Mouse (Mus musculus) C2C12 (cell line): ENCODE results near the gene Gm21830. TPM values are rescaled to one million over a fixed set of nuclear protein-coding genes. Genes with fewer than 3 reads are reported as not detected.
"Not testable (repeated sequence)": the region's sequence is repeated elsewhere in the genome, so short reads cannot be mapped to it uniquely, and the experiment has no call there.

Experiments
- H3K27me3 ChIP-seq: one replicate; pipeline ENCODE4 v1.6.1; 2011; ENCODE audit not compliant: control insufficient read depth, insufficient read depth, insufficient read length
- H3K36me3 ChIP-seq: one replicate; pipeline ENCODE4 v1.6.1; 2011; ENCODE audit not compliant: control insufficient read depth, insufficient read depth
- H3K4me3 ChIP-seq: one replicate; pipeline ENCODE4 v1.5.1; 2011; ENCODE audit warnings: mild to moderate bottlenecking, control low read depth; ENCODE audit not compliant: poor library complexity, insufficient read depth, severe bottlenecking
- H3K79me2 ChIP-seq: one replicate; pipeline ENCODE4 v1.6.1; 2011; ENCODE audit not compliant: control insufficient read depth, insufficient read depth
- H3K79me3 ChIP-seq: one replicate; pipeline ENCODE4 v1.6.1; 2011; ENCODE audit warnings: low read depth, control low read depth
- H3ac ChIP-seq: one replicate; pipeline ENCODE3; 2011; ENCODE audit warnings: low read depth; ENCODE audit not compliant: control insufficient read depth, insufficient read length
- CEBPB ChIP-seq: IDR thresholded peaks from one replicate; pipeline ENCODE4 v1.6.1; 2011; ENCODE audit warnings: low read depth, mild to moderate bottlenecking, control low read depth, moderate library complexity
- CTCF ChIP-seq: IDR thresholded peaks from one replicate; pipeline ENCODE4 v1.5.1; 2011; ENCODE audit not compliant: control insufficient read depth, insufficient read depth, insufficient read length
- FOSL1 ChIP-seq: IDR thresholded peaks from one replicate; pipeline ENCODE4 v1.8.0; 2011; ENCODE audit warnings: mild to moderate bottlenecking, low read length; ENCODE audit not compliant: poor library complexity, insufficient read depth, severe bottlenecking
- MAX ChIP-seq: IDR thresholded peaks from one replicate; pipeline ENCODE4 v1.6.1; 2011; ENCODE audit warnings: mild to moderate bottlenecking, control low read depth
- MYOD1 ChIP-seq: IDR thresholded peaks from one replicate; pipeline ENCODE4 v1.6.1; 2011; ENCODE audit warnings: low read depth; ENCODE audit not compliant: control insufficient read depth, insufficient read length
- MYOG ChIP-seq: IDR thresholded peaks from one replicate; pipeline ENCODE4 v1.6.1; 2011; ENCODE audit not compliant: control insufficient read depth, insufficient read length; ENCODE audit errors: extremely low read depth
- USF1 ChIP-seq: IDR thresholded peaks from one replicate; pipeline ENCODE4 v1.6.1; 2011; ENCODE audit warnings: low read depth, mild to moderate bottlenecking, control low read depth, moderate library complexity
- long read RNA-seq, 2 experiments: library from polyadenylated mRNA; unstranded; transcript quantifications; one replicate each; pipeline ENCODE4 v2.0.0; 2019 to 2020
- polyA plus RNA-seq: library from polyadenylated mRNA; unstranded; fragments of >200 nt; fragmentation: generic; extraction: Trizol; gene quantifications from one replicate; pipeline ENCODE4 v1.2.1, GENCODE M21; 2012; ENCODE audit warnings: missing spikeins

Gm21830 gene
- polyA plus RNA-seq, result not detected
- long read RNA-seq, experiment 1, result 0 reads
- long read RNA-seq, experiment 2, result 0 reads

DNA sequence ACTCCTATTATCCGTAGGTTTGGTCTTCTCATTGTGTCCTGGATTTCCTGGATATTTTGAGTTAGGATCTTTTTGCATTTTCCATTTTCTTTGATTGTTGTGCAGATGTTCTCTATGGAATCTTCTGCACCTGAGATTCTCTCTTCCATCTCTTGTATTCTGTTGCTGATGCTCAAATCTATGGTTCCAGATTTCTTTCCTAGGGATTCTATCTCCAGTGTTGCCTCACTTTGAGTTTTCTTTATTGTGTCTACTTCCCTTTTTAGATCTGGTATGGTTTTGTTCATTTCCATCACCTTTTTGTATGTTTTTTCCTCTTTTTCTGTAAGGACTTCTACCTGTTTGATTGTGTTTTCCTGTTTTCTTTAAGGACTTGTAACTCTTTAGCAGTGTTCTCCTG is at the start of gene Gm21830:
TSS of gene Gm21830 (plus strand) at position 301 of the 400 bp plus-strand sequence.
- not testable (repeated sequence) for H3K79me2 ChIP-seq, H3K4me3 ChIP-seq, H3K79me3 ChIP-seq, H3K27me3 ChIP-seq, H3ac ChIP-seq, H3K36me3 ChIP-seq

DNA sequence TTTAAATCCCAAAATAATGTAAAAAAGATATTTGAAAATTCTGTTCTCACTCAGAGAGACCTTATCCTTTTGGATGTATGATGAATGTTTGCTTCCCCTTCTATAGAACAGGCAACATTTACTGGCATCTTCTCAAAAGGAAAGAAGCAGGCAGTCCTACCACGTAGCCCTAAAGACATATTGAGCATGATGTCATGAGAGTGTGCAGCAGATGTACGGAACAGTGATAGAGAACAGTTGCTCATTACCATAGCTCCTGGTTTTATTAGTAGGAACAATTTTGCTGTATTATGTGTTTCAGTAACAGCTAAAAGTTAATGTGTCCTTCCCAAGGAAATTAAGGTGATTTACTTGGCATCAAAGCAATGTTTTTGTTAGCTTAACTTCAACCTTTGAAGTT is 49.0 kb upstream of the Gm21830 start:
- TF ChIP-seq FOSL1 (no peak), MAX (no peak), MYOG (no peak), USF1 (no peak), MYOD1 (no peak), CTCF (no peak), CEBPB (no peak)
- Histone ChIP-seq H3K27me3 (no peaks in the 10 kb centered on the region), H3ac (no peak overlapping the region), H3K36me3 (no peaks in the 10 kb centered on the region), H3K4me3 (no peak overlapping the region), H3K79me2 (no peaks in the 10 kb centered on the region), H3K79me3 (no peaks in the 10 kb centered on the region)

DNA sequence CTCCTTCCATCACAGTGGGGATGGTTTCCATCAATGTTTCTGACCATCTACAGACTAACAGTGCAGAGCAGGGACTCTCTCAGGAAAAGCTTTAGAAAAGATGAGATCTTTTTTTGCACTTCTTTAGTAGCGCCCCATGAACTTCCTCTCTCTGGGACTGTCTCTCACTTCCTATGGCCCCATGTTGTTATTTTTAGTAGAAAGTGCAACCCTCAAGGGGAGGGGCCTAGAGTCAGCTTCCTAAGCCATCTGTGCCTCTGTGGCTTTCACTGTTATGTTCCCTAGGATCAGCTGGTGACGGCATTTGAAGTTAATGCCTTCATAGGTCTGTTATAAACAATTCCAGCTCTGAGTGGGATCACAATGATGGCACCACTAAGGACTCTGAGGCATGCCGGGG is 35.0 kb upstream of the Gm21830 start:
- no peak overlapping the region for H3K4me3 ChIP-seq
- H3K27me3 ChIP-seq, result no peaks in the 10 kb centered on the region
- no peaks in the 10 kb centered on the region for H3K79me3 ChIP-seq
- no peak overlapping the region for H3ac ChIP-seq
- H3K79me2 ChIP-seq, result no peaks in the 10 kb centered on the region
- TF ChIP-seq FOSL1 (no peak), MYOG (no peak), CTCF (no peak), USF1 (no peak), CEBPB (no peak), MAX (no peak), MYOD1 (no peak)
- H3K36me3 ChIP-seq, result no peaks in the 10 kb centered on the region

DNA sequence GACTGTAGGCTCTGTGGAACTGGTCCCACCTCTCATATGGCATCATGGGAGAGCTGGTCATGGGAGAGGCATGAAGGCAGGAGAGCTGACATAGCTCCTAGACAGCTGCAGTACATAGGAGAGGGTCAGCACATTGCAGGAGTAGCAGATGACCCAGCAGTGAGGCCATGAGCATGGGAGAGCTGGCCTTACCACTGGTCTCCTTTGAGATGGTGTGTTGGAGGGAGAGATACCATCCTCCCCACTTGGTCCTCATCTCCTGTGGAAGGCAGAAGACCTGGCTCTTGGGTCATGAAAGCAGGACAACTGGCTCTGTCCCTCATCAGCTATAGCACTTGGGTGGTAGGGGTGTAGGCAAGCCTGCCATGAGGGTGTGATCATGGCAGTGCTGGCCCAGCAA is 7.3 kb downstream of the Gm21830 start:
- no peaks in the 10 kb centered on the region for H3K36me3 ChIP-seq
- no peaks in the 10 kb centered on the region for H3K27me3 ChIP-seq
- no peaks in the 10 kb centered on the region for H3K79me2 ChIP-seq
- H3K79me3 ChIP-seq, result no peaks in the 10 kb centered on the region
- TF ChIP-seq CTCF, result no peak
- no peak for TF ChIP-seq USF1
- no peak for TF ChIP-seq FOSL1
- no peak for TF ChIP-seq MAX
- TF ChIP-seq MYOD1, result no peak
- TF ChIP-seq CEBPB, result no peak
- TF ChIP-seq MYOG, result no peak
- no peak overlapping the region for H3ac ChIP-seq
- no peak overlapping the region for H3K4me3 ChIP-seq

DNA sequence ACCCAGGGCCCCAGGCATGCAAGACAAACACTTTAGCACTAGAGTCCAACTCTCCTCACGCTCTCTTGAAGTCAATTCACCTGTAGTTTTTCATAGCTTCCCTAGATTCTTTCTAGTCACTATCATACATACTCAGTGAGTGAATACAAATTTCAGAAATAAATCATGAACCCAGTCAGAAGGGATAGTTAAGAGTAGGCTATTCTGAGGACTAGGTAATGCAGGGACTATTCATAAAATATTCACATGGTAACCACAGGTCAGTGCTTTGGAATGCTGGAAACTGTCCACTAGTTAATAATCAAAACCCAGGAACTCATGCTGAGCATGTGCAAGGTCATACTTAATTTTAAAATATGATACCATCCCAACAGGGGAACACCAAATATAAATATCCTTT is 9.3 kb downstream of the Gm21830 start:
- TF ChIP-seq MYOD1 (no peak), MAX (no peak), USF1 (no peak), MYOG (no peak), CTCF (no peak), FOSL1 (no peak), CEBPB (no peak)
- H3K36me3 ChIP-seq, result no peaks in the 10 kb centered on the region
- no peak overlapping the region for H3ac ChIP-seq
- no peaks in the 10 kb centered on the region for H3K27me3 ChIP-seq
- H3K79me3 ChIP-seq, result no peaks in the 10 kb centered on the region
- H3K4me3 ChIP-seq, result no peak overlapping the region
- no peaks in the 10 kb centered on the region for H3K79me2 ChIP-seq

DNA sequence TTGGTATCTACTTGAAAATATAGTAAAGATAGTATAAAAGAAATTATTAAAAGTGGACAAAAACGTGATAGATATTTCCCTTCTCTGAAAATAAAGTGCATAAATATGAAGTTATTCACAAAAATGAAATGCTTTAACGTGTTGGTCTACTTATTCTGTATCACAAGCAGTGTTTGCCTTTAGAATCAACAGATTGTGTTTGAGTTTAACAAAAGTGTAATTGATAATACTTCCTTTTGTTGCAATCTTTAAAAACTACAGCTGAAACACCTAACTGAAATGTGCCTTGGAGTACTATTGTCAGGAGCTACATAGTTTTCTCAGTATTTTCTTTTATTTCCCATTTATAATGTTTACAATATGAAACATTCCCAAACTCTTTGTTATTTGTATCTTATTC is 19.6 kb downstream of the Gm21830 start, which contains the start of gene Gm26727:
TSS of gene Gm26727 (minus strand) at position 101 of the 400 bp plus-strand sequence.
- Histone ChIP-seq H3ac (no peak within 1 kb of the TSS), H3K79me2 (no peaks in the 10 kb centered on the region)

DNA sequence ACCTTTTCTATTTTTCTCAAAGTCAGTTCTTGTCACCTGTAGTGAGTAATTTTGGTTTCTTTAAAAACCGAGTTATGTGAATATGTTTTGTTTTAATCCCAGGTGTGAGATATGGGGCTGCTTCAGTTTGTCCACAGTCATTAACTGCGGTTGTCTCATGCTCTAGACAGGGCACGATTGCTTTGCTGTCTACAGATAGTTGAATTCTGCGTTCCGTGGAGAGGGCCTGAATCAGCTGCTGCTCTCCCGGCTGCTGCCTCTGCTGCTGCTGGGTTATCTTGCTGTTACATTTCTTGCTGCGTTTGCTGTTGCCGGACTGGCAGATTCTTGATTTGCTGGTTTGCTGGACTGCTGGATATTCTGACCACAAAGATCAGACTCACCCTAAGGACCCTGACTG is 24.8 kb downstream of the Gm21830 start:
- no peaks in the 10 kb centered on the region for H3K79me3 ChIP-seq

More for the DNA sequence above, 19.6 kb downstream of the Gm21830 start, which contains the start of gene Gm26727:
- H3K27me3 ChIP-seq, result no peaks in the 10 kb centered on the region
- no peak for TF ChIP-seq MYOG
- no peaks in the 10 kb centered on the region for H3K36me3 ChIP-seq
- no peak within 1 kb of the TSS for H3K4me3 ChIP-seq
- no peaks in the 10 kb centered on the region for H3K79me3 ChIP-seq

More for the DNA sequence above, 24.8 kb downstream of the Gm21830 start:
- no peak overlapping the region for H3ac ChIP-seq
- H3K79me2 ChIP-seq, result no peaks in the 10 kb centered on the region
- H3K4me3 ChIP-seq, result no peak overlapping the region
- TF ChIP-seq MYOG (no peak), CEBPB (no peak), USF1 (no peak), CTCF (no peak), MYOD1 (no peak), MAX (no peak), FOSL1 (no peak)
- no peaks in the 10 kb centered on the region for H3K27me3 ChIP-seq
- H3K36me3 ChIP-seq, result no peaks in the 10 kb centered on the region
